Mouse (Mus musculus) spleen, adult 2 months (tissue): Measurements from ENCODE around the gene Ccdc8. TPM values are rescaled to one million over a fixed set of nuclear protein-coding genes. Genes with fewer than 3 reads are reported as not detected.

ENCODE experiments used
- DNase-seq, 2 experiments: peaks; one replicate each; pipeline versions ENCODE4 v3.0.0 to v3.0.0-alpha.2; 2012 to 2021; ENCODE audit warnings: low spot score in 2 of 2, low read depth in 1 of 2
- H3K27ac ChIP-seq: fragments of 200-500 bp; 2 replicates; pipeline ENCODE4 v1.5.1; 2012; ENCODE audit warnings: low read length, inconsistent platforms; ENCODE audit not compliant: insufficient read depth
- H3K27me3 ChIP-seq: fragments of 200-500 bp; 2 replicates; pipeline ENCODE4 v1.6.1; 2012; ENCODE audit warnings: mild to moderate bottlenecking, moderate library complexity, low read length, inconsistent platforms; ENCODE audit not compliant: control insufficient read depth, insufficient read depth
- H3K36me3 ChIP-seq: fragments of 200-500 bp; 2 replicates; pipeline ENCODE4 v1.6.1; 2012; ENCODE audit warnings: mild to moderate bottlenecking, low read length, inconsistent platforms; ENCODE audit not compliant: control insufficient read depth, insufficient read depth
- H3K4me1 ChIP-seq: fragments of 200-500 bp; 2 replicates; pipeline ENCODE4 v1.6.1; 2011; ENCODE audit warnings: inconsistent platforms; ENCODE audit not compliant: control insufficient read depth, insufficient read depth, insufficient read length
- H3K4me3 ChIP-seq: fragments of 200-500 bp; 2 replicates; pipeline ENCODE4 v1.5.1; 2011; ENCODE audit warnings: mild to moderate bottlenecking, inconsistent platforms; ENCODE audit not compliant: insufficient read depth, insufficient read length; ENCODE audit errors: extremely low read depth
- CTCF ChIP-seq: fragments of 200-500 bp; IDR thresholded peaks from 2 replicates; pipeline ENCODE4 v1.5.1; 2011; ENCODE audit warnings: mild to moderate bottlenecking, inconsistent platforms; ENCODE audit not compliant: insufficient read depth, insufficient read length, insufficient replicate concordance; ENCODE audit errors: extremely low read depth
- POLR2A ChIP-seq: fragments of 200-500 bp; IDR thresholded peaks from 2 replicates; pipeline ENCODE4 v1.6.1; 2011; ENCODE audit warnings: low read depth, low read length, inconsistent platforms
- WGBS: fragments of 180-500 bp; shearing (Covaris S2); methylation state at CpG from one replicate; pipeline ENCODE4 v1.1.7; 2018; 5-methylcytosine and 5-hydroxymethylcytosine counted together
- polyA plus RNA-seq: library from polyadenylated mRNA; depleted of rRNA; stranded (reverse); fragments of >200 nt; gene quantifications from 2 replicates; pipeline ENCODE4 v1.2.3, GENCODE M21; 2012; rRNA removed

The Ccdc8 gene
- 2.0 and 2.2 TPM in 2 replicates for polyA plus RNA-seq

DNA sequence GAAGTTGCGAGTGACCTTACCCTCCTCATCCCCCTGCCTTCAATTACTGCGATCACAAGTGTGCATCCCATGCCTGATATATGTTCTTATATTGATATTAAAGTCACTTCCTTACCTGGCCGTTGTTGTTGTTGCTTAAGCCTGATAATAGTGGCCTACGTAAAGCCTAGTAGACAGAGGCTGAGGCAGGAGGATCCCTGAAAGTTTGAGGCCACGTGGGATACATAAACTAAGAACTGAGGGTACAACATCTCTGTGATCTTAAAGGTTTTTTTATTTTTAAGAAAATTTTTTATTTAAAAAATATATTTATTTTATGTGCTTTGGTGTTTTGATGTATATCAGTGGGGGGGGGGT lies at the start of gene Ccdc8:
Gene Ccdc8 (plus strand): TSS at position 258 of the 357 bp plus-strand sequence.
- no peak within 1 kb of the TSS; the same call in 1 of the 2 replicates for H3K4me3 ChIP-seq
- WGBS = 88% methylated on average over 5 of the region's 5 CpGs
- TF ChIP-seq POLR2A (no peak), CTCF (no peak)
- no peak within 1 kb of the TSS for H3K27ac ChIP-seq
- peaks cover 7% of the 10 kb centered on the region; the same call in 1 of the 2 replicates for H3K4me1 ChIP-seq
- H3K36me3 ChIP-seq = no peaks in the 10 kb centered on the region
- H3K27me3 ChIP-seq = 0 out of 2 replicates have a peak, but pooled peaks cover 3% of the 10 kb centered on the region
- no peak for DNase-seq

DNA sequence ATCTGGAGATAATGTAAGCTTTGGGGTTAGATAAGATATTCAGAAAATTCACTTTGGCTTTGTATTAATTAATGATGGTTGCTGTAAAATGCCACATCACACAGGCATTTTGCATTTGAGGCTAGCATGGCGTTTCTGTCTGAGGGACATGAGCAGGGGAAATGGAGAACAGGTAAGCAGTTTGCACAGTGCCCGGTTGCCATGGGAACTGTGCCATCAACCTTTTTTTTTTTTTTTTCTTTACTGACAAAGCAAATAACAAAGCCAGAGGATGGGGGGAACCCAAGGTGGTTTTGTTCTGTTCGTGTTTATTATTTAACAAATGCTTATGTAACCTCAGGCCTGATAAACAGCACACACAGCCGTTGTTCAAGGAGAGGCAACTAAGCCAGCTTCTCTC lies 49.6 kb upstream of the Ccdc8 start:
- peaks cover 7% of the 10 kb centered on the region for H3K4me1 ChIP-seq
- no peaks in the 10 kb centered on the region for H3K36me3 ChIP-seq
- H3K27ac ChIP-seq = no peak overlapping the region
- no peak for TF ChIP-seq CTCF
- no peak for TF ChIP-seq POLR2A
- H3K27me3 ChIP-seq = peaks cover 9% of the 10 kb centered on the region
- 65% methylated on average over 4 of the region's 4 CpGs for WGBS
- no peak for DNase-seq
- H3K4me3 ChIP-seq = no peak overlapping the region

- peaks cover 9% of the 10 kb centered on the region for H3K27me3 ChIP-seq
- 24% methylated on average over 36 of the region's 36 CpGs for WGBS
These were observed 48.3 kb upstream of the Ccdc8 start, which contains the start of gene Pnmal2 for GRCm38 (mm10) chr7:16944061-16944807. Gene Pnmal2 (plus strand): TSS chr7:16944682.

DNA sequence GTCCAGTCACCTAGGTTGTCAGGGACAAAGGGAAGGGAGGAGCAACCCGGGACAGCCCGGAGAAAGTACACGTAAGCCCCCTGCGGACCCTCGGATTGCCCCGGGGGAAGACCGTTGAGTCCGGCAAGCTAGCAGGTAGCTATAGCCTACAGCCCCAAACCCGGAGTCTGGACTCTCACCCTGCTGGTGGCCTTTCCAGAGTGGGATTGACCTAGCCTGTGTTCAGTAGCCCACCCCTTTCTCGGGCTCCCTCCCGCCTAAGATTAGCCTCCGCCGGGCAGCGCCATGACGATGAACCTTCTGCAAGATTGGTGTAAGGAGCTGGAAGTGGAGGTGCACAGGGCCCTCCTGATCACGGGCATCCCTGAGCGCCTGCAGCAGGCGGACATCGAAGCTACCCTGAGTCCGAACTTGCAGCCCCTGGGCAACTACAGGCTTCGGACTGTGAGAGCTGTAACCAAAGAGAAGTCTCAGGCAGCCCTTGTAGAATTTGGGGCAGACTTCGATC lies 47.6 kb upstream of the Ccdc8 start:
- Histone ChIP-seq H3K36me3 (no peaks in the 10 kb centered on the region), H3K27me3 (peaks cover 9% of the 10 kb centered on the region), H3K4me1 (peaks cover 7% of the 10 kb centered on the region), H3K4me3 (peak overlapping the region; percentile 56), H3K27ac (no peak overlapping the region)
- 8% methylated on average over 22 of the region's 22 CpGs for WGBS
- TF ChIP-seq CTCF (no peak), POLR2A (no peak)
- no peak for DNase-seq

More at GRCm38 (mm10) chr7:16944061-16944807, 48.3 kb upstream of the Ccdc8 start, which contains the start of gene Pnmal2:
- Histone ChIP-seq H3K4me3 (peak within 1 kb of the TSS; percentile 56), H3K4me1 (peaks cover 7% of the 10 kb centered on the region), H3K36me3 (no peaks in the 10 kb centered on the region), H3K27ac (no peak within 1 kb of the TSS)
- peak in 1 of 2 experiments; percentile 46 for DNase-seq
- TF ChIP-seq POLR2A (no peak), CTCF (no peak)

DNA sequence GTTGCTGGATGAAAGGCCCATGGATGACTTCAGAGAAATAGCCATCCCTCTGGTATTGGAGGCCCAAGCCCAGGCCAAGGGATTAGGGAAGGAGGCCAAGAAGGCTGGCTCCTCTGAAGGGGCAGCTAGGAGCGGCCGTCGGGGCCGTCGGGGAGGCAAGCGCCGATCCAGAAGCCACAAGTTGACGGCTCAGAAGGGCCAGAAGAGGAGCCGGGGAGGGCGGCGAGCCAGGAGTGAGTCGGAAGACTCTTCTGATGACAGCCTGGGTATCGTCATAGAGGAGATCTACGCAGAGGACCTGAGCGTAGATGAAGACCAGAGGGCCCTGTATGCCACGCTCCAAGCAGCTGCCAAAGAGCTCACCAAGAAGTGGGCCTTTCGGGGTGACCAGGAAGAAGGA lies 47.1 kb upstream of the Ccdc8 start:
- Histone ChIP-seq H3K36me3 (no peaks in the 10 kb centered on the region), H3K4me3 (no peak overlapping the region), H3K4me1 (peaks cover 7% of the 10 kb centered on the region), H3K27ac (no peak overlapping the region), H3K27me3 (peaks cover 9% of the 10 kb centered on the region)
- DNase-seq = no peak
- WGBS = 29% methylated on average over 17 of the region's 17 CpGs
- TF ChIP-seq CTCF (no peak), POLR2A (no peak)

GRCm38 (mm10) chr7:16946441-16947348 lies 45.8 kb upstream of the Ccdc8 start:
- no peak overlapping the region for H3K27ac ChIP-seq
- H3K4me3 ChIP-seq = no peak overlapping the region
- no peaks in the 10 kb centered on the region for H3K36me3 ChIP-seq
- peaks cover 9% of the 10 kb centered on the region for H3K27me3 ChIP-seq
- peaks cover 7% of the 10 kb centered on the region for H3K4me1 ChIP-seq
- no peak for DNase-seq
- 7% methylated on average over 53 of the region's 53 CpGs for WGBS
- no peak for TF ChIP-seq POLR2A
- no peak for TF ChIP-seq CTCF
